Mouse (Mus musculus) forebrain, embryonic 10.5 days (tissue): ENCODE results near the gene Hnrnph1. TPM values are rescaled to one million over a fixed set of nuclear protein-coding genes. Genes with fewer than 3 reads are reported as not detected.

Experiments used
- DNase-seq: peaks from one replicate; pipeline ENCODE4 v3.0.0-alpha.2; 2017; ENCODE audit warnings: low spot score; ENCODE audit errors: extremely low spot score
- H3K27ac ChIP-seq: fragments of 300-500 bp; sonication (generic); 2 replicates; pipeline ENCODE4 v1.5.1; 2016; ENCODE audit warnings: mild to moderate bottlenecking
- H3K27me3 ChIP-seq: fragments of 300-500 bp; sonication (generic); 2 replicates; pipeline ENCODE4 v1.6.1; 2016; ENCODE audit warnings: mild to moderate bottlenecking; ENCODE audit not compliant: poor library complexity, severe bottlenecking
- H3K36me3 ChIP-seq: fragments of 300-500 bp; sonication (generic); replicated peaks from 2 replicates; pipeline ENCODE4 v1.6.1; 2016; ENCODE audit warnings: mild to moderate bottlenecking, moderate library complexity
- H3K4me1 ChIP-seq: fragments of 300-500 bp; sonication (generic); 2 replicates; pipeline ENCODE4 v1.6.1; 2016
- H3K4me3 ChIP-seq: fragments of 300-500 bp; sonication (generic); 2 replicates; pipeline ENCODE4 v1.5.1; 2016; ENCODE audit warnings: mild to moderate bottlenecking, moderate library complexity
- H3K9me3 ChIP-seq: fragments of 300-500 bp; sonication (generic); 2 replicates; pipeline ENCODE4 v1.6.1; 2016; ENCODE audit warnings: mild to moderate bottlenecking, moderate library complexity
- WGBS: fragments of 180-500 bp; shearing (Covaris S2); methylation state at CpG from one replicate; pipeline ENCODE4 v1.1.7; 2016; 5-methylcytosine and 5-hydroxymethylcytosine counted together
- polyA plus RNA-seq: library from polyadenylated mRNA; unstranded; fragments of >200 nt; fragmentation: Nextera tagmentation; extraction: Ambion mirVana; gene quantifications from 2 replicates; pipeline ENCODE4 v1.2.1, GENCODE M21; 2016

Gene Hnrnph1
- polyA plus RNA-seq, result 634 and 666 TPM in 2 replicates

GRCm38 (mm10) chr11:50376911-50377891 is at the start of gene Hnrnph1:
Gene Hnrnph1, plus strand, starts transcription at chr11:50376990.
- H3K9me3 ChIP-seq, result no peaks in the 10 kb centered on the region
- H3K36me3 ChIP-seq, result peaks cover 38% of the 10 kb centered on the region
- H3K27ac ChIP-seq, result peak within 1 kb of the TSS; percentile 100
- H3K27me3 ChIP-seq, result peaks cover 23% of the 10 kb centered on the region
- WGBS, result under 1% methylated on average over 76 of the region's 76 CpGs
- peaks cover 51% of the 10 kb centered on the region for H3K4me1 ChIP-seq
- peak within 1 kb of the TSS; percentile 94 for H3K4me3 ChIP-seq
- DNase-seq, result peak; percentile 99

DNA sequence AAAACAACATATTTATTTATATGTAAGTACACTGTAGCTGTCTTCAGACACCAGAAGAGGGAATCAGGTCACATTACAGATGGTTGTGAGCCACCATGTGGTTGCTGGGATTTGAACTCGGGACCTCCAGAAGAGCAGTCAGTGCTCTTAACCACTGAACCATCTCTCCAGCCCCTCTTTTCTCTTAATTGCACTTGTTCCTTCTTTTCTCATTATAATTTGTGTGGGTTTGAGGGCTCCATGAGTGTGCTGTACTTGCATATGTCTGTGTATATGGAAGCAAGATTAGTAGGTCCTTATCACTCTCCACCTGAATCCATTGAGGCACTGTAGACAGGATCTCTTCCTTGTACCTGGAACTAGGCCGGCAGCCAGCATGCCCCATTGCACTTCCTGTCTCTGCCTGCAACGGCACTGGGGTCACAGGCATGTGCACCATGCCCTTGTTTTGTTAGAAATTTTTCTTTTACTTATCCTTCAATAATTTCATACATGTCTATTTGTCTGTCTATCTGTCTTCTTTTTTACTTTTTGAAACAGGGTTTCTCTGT is 48.6 kb upstream of the Hnrnph1 start:
- Histone ChIP-seq H3K36me3 (peaks cover 21% of the 10 kb centered on the region), H3K27ac (no peak overlapping the region), H3K27me3 (no peaks in the 10 kb centered on the region), H3K9me3 (no peaks in the 10 kb centered on the region), H3K4me3 (no peak overlapping the region), H3K4me1 (peaks cover 26% of the 10 kb centered on the region)
- 93% methylated on average over 3 of the region's 3 CpGs for WGBS
- DNase-seq, result no peak

GRCm38 (mm10) chr11:50329378-50329777 is 47.4 kb upstream of the Hnrnph1 start:
- H3K4me3 ChIP-seq, result no peak overlapping the region
- peaks cover 14% of the 10 kb centered on the region for H3K4me1 ChIP-seq
- no peaks in the 10 kb centered on the region for H3K27me3 ChIP-seq
- 90% methylated on average over 1 of the region's 1 CpGs for WGBS
- H3K9me3 ChIP-seq, result no peaks in the 10 kb centered on the region
- H3K27ac ChIP-seq, result no peak overlapping the region
- no peak for DNase-seq
- H3K36me3 ChIP-seq, result peaks cover 14% of the 10 kb centered on the region

DNA sequence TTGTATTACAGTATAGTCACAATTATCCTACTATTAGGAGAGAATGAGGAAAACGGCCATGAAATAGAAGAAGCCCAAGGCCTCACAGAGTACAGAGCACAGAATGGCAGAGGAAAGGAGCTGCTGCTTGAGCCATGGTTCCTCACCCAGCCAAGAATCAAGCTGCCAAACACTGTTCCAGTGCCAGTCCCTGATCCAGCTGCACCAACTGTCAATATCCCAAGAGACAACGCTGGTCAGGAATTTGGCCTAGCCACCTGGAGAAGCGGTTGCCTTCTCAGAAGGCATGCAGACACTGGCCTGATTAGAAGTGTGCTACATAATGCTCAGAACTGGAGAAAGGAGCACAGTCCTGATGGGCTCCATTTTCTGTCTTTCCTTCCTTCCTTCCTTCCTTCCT is 43.6 kb upstream of the Hnrnph1 start:
- Histone ChIP-seq H3K9me3 (no peaks in the 10 kb centered on the region), H3K4me3 (no peak overlapping the region), H3K27me3 (no peaks in the 10 kb centered on the region), H3K4me1 (no peaks in the 10 kb centered on the region), H3K36me3 (peaks cover 10% of the 10 kb centered on the region), H3K27ac (no peak overlapping the region)
- DNase-seq, result no peak
- WGBS, result 90% methylated on average over 3 of the region's 3 CpGs

GRCm38 (mm10) chr11:50336126-50336525 is 40.7 kb upstream of the Hnrnph1 start:
- WGBS, result 63% methylated on average over 1 of the region's 1 CpGs
- Histone ChIP-seq H3K4me1 (no peaks in the 10 kb centered on the region), H3K9me3 (no peaks in the 10 kb centered on the region)

DNA sequence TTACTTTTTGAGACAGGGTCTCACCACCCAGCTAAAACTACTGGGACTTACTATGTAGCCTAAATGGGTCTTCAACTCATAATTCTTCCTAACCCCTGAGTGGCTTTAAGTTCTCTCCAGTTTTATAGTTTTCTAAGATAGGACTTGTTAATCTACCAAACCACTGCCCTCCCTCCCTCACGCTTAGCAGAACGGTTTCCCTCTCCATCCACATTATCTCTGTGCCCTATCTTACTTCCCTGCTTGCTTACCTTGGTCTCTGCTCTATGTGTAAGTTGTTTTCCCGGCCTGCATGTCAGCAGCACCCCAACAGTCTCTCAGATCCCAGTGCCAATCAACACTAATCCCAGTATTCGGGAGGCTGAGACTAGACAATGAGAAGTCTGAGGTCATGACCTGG is 39.9 kb upstream of the Hnrnph1 start:
- H3K4me1 ChIP-seq, result no peaks in the 10 kb centered on the region
- WGBS, result 67% methylated on average over 4 of the region's 4 CpGs
- no peak overlapping the region for H3K4me3 ChIP-seq
- no peaks in the 10 kb centered on the region for H3K9me3 ChIP-seq
- H3K27ac ChIP-seq, result no peak overlapping the region
- H3K27me3 ChIP-seq, result no peaks in the 10 kb centered on the region
- H3K36me3 ChIP-seq, result no peaks in the 10 kb centered on the region
- no peak for DNase-seq

More at GRCm38 (mm10) chr11:50336126-50336525, 40.7 kb upstream of the Hnrnph1 start:
- Histone ChIP-seq H3K4me3 (no peak overlapping the region), H3K27me3 (no peaks in the 10 kb centered on the region), H3K36me3 (no peaks in the 10 kb centered on the region), H3K27ac (no peak overlapping the region)
- no peak for DNase-seq

GRCm38 (mm10) chr11:50345486-50345885 is 31.3 kb upstream of the Hnrnph1 start:
- no peak overlapping the region for H3K4me3 ChIP-seq
- no peak for DNase-seq
- no peak overlapping the region for H3K27ac ChIP-seq
- H3K27me3 ChIP-seq, result no peaks in the 10 kb centered on the region
- no peaks in the 10 kb centered on the region for H3K36me3 ChIP-seq
- H3K4me1 ChIP-seq, result no peaks in the 10 kb centered on the region
- no peaks in the 10 kb centered on the region for H3K9me3 ChIP-seq
- WGBS, result 82% methylated on average over 4 of the region's 4 CpGs

DNA sequence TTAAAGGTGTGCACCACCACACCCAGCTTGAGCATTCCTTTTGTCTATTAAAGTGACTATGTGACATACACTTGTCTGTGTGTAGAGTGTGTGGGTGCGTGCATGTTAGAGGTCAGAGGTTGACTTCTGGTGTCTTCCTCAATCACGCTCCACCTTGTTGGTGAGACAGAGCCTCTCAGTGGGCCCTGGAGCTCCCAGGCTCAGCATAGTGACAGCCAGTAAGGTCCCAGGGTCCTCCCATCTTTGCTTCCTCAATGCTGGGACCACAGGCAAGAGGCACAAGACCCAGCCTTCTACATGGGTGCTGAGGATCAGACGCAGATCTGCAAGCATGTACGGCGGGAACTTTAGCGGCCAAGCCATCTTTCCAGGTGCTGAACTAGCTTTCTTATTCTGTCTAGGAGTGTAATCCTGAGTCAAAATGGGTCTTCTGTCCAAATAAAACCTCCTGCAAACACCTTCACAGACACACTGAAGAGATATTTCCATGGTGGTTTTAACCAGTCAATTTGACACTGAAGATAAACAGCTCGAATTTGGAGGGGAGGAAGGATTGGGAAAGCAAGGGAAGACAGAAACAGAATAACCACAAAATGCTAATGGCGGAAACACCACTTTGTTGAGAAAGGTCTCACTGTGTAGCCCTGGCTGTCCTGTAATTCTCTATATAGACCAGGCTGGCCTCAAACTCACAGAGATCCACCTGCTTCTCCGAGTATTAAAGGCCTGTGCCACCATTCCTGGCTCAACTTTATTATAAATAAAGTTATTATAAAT is 30.3 kb upstream of the Hnrnph1 start:
- DNase-seq, result no peak
- WGBS, result 90% methylated on average over 9 of the region's 9 CpGs
- Histone ChIP-seq H3K4me1 (no peaks in the 10 kb centered on the region), H3K4me3 (no peak overlapping the region), H3K27me3 (no peaks in the 10 kb centered on the region), H3K36me3 (no peaks in the 10 kb centered on the region), H3K27ac (no peak overlapping the region), H3K9me3 (no peaks in the 10 kb centered on the region)

GRCm38 (mm10) chr11:50352177-50352576 is 24.6 kb upstream of the Hnrnph1 start:
- Histone ChIP-seq H3K27ac (no peak overlapping the region), H3K27me3 (peaks cover under 1% of the 10 kb centered on the region; the same call in 1 of the 2 replicates)
- WGBS, result 91% methylated on average over 2 of the region's 2 CpGs

DNA sequence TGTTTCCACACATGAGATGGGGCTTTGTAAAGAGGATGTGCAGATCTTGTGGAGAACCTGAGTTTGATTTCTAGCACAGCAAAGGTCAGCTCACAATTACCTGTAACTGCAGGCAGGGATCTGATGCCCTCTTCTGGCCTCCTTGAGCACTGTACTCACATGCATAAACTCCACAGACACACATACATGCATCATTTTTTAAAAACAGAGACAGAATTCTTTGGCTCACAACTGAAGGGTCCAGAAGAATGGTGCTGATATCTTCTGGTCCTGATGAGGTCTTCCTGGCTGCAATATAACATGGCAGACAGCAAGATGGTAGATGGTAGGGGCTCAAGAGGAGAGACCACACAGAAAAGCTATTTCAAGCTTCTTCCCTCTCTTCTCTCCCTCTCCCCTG is 22.6 kb upstream of the Hnrnph1 start, which contains the start of gene Cby3:
TSS of gene Cby3 (plus strand) at position 301 of the 400 bp plus-strand sequence.
- Histone ChIP-seq H3K4me3 (no peak within 1 kb of the TSS), H3K27ac (no peak within 1 kb of the TSS), H3K4me1 (peaks cover 5% of the 10 kb centered on the region), H3K36me3 (no peaks in the 10 kb centered on the region), H3K27me3 (peaks cover 21% of the 10 kb centered on the region), H3K9me3 (no peaks in the 10 kb centered on the region)
- DNase-seq, result no peak

More at GRCm38 (mm10) chr11:50352177-50352576, 24.6 kb upstream of the Hnrnph1 start:
- H3K4me1 ChIP-seq, result no peaks in the 10 kb centered on the region
- no peaks in the 10 kb centered on the region for H3K9me3 ChIP-seq
- no peak overlapping the region for H3K4me3 ChIP-seq
- H3K36me3 ChIP-seq, result no peaks in the 10 kb centered on the region
- no peak for DNase-seq

GRCm38 (mm10) chr11:50354851-50355250 is 21.9 kb upstream of the Hnrnph1 start:
- no peak overlapping the region for H3K4me3 ChIP-seq
- WGBS, result 80% methylated on average over 3 of the region's 3 CpGs
- no peaks in the 10 kb centered on the region for H3K9me3 ChIP-seq
- DNase-seq, result no peak
- peaks cover 28% of the 10 kb centered on the region for H3K27me3 ChIP-seq
- no peaks in the 10 kb centered on the region for H3K36me3 ChIP-seq
- no peak overlapping the region for H3K27ac ChIP-seq
- peaks cover 11% of the 10 kb centered on the region for H3K4me1 ChIP-seq

DNA sequence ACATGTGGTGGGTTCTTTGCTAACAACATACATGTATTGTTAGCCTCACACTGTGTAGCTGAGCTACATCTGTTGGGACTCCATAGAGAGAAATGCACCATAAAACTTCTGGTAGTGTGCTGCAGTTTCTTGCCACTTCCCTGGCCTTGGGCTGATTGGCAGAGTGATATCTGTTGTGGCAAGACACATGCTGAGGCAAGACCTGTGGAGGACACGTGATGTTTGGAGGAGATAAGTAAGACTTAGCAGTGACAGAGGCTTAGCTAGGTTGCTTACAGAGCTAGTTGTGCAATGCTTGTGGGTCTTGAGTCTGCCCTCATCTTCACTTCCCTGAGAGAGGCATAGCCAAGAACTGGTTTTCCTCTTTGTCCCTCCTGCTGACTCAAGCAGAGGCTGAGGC is 21.4 kb upstream of the Hnrnph1 start:
- H3K27ac ChIP-seq, result no peak overlapping the region
- H3K36me3 ChIP-seq, result no peaks in the 10 kb centered on the region
- no peak for DNase-seq
- WGBS, result 76% methylated on average over 1 of the region's 1 CpGs
- no peak overlapping the region for H3K4me3 ChIP-seq
- H3K4me1 ChIP-seq, result peaks cover 11% of the 10 kb centered on the region
- no peaks in the 10 kb centered on the region for H3K9me3 ChIP-seq
- peaks cover 33% of the 10 kb centered on the region for H3K27me3 ChIP-seq
